Mouse (Mus musculus) urinary bladder, postnatal 25 days (tissue): ENCODE measurements around the gene Miox.
A peak's percentile ranks its signal among the peaks of the same experiment; 100 is the strongest.

Experiments used
- DNase-seq: peaks from one replicate; pipeline ENCODE4 v3.0.0; 2022; ENCODE audit warnings: low spot score

Miox gene

GRCm38 (mm10) chr15:89372068-89372467, 37.9 kb downstream of the Miox start:
- no peak for DNase-seq

- DNase-seq, result no peak
Measured at GRCm38 (mm10) chr15:89372536-89372935, 38.3 kb downstream of the Miox start.

DNA sequence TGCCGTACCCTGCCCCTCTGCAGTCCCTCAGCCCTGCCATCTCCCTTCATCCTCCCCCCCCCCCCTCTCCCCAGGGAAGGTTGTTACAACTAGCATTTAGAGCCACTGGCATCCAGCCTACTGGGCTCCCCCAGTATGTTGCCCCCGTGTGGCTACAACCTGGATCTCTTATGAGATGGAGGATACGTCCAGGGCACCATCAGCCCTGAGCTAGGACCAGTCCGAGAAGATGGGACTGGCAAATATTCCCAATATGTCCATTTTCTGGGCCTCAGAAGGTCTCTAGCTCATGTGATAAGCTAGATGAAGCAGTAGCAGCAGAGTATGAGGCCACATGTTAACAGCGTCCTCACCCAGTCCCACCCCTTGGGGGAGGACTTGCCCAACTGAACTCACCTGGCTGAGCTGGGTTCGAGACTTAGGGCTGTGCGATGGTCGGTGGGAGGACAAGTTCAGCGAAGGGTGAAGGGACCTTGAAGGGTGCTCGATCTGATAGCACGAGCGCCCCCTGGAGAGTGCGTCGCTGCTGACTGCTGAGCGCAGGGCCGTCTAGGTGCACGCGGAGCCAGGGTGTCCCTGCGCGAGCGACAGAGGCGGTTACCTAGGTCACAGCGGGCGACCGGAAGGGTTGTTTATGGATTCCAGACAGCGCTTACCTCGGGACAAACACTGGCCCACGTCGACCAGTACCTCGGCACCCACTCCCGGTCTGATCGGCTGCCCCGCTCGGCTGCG, 39.0 kb downstream of the Miox start:
- DNase-seq, result peak; percentile 82

DNA sequence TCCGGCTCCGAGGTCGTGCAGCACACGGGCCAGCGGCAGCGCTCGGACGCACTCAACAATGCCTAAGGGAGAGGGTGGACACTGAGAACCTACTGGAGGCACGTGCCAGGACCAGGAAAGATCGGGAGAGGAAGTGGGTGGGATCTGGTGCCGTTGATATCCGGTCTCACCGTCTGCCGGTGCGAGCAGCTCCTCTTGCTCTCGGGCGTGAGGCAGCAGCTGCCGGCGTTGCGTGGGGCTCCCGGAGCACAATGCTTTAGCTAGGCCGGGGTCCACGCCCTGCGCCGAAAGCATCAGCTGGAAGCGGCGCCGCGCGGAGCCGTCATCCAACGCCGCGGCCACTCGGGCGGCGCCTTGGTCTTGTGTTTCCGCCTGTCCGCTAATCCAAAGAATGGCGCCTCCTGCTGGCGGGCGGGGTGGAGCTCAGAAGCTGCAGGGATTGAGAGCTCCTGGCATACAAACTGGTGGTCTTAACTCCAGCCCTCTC, 39.6 kb downstream of the Miox start, which contains the start of gene Sco2:
TSS of gene Sco2 (minus strand) at position 85 of the 487 bp plus-strand sequence.
- DNase-seq, result peak; percentile 98

DNA sequence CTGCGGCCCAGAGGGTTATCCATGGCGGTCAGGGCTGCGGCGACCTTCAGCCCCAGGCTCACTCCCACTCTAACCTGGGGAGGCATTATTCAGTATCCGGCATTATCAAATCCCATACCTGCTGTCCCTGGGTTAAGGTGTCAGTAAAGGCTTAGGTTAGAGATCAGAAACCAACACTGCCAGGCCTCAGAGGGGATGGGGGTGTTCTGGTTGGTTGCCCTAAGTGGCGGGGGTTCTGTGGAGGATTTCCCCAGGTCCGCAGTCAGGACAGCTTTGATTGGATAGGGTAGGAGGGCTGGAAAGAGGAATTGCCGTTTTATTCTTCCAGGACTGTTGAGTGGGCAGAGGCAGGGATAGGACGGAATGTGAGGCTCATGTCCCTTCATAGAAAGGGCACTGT, 40.1 kb downstream of the Miox start:
- DNase-seq, result no peak

DNA sequence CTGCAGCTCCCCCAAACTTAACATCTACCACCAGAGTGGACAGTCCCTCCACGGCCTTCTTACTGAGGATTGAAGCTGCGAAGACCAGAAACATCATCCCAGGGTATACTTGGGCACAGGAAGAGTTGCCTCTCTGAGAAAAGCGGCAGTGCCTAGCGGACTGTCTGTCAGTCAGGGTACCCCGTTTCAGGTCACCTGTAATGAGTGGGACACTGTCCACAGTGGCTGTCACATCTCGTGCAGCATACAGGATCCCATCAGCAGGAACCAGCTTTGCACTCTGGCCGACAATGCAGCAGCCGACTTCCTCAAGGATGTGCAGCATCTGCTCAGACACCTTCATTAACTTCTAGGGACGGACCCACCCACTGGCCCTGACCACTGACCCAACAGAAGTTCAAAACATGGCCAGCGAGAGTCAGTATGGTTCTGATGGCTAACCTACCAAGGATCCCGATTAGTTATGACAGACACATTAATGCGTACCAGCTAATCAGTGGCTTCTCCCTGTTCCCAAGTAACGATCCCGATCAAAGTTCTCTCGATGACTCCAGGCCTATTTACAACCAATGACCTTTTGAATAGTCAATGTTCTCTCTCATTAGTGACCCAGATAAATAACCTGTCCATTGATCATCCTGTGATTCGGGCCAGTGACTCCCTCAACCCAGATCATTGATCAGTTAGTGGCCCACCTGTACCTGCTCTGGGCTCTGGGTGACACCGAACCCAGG, 40.8 kb downstream of the Miox start:
- no peak for DNase-seq

GRCm38 (mm10) chr15:89376040-89376439, 41.8 kb downstream of the Miox start:
- no peak for DNase-seq

DNA sequence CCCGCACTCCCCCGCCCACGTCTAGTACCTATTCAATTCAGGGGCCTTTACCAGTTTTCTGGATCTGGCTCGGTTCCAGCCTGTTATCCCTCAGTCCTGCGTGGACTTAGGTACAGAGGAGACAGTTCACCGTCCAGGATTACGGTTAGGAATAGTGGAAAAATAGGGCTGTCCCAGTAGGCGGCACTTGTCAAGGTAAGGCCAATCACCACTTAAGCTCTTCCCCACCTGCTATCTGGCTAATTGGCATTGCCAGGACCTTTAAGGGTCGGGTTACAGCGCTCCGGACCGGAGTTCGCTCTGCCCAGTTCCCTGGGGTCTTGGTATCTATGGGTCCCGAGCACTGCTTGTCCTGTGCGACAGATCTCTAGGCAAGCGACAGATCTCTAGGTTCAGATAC, 42.8 kb downstream of the Miox start, which contains the start of gene Tymp:
TSS of gene Tymp (minus strand) at position 83 of the 400 bp plus-strand sequence.
- DNase-seq, result no peak

DNA sequence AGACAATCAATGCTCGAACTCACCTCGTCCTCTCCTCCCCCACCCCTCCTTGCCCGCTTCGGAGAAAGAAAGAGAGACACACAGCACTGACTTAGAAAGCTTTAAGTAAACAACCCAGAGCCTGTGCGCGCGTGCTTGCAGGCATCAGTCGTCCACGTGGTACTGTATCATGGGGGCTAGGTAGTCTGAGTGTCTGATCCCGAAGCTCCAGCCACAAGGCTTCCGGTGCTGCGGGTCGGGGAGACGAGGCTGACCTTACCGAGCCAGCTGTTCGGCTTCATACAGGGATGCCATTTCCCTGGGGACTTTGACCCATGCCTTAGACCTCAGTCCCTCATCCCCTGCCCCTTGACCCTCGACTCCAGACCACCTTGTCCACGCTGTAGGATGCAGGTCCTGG, 43.2 kb downstream of the Miox start:
- DNase-seq, result no peak

GRCm38 (mm10) chr15:89377938-89378828, 44.0 kb downstream of the Miox start:
- DNase-seq, result no peak

- DNase-seq, result no peak
Measured at GRCm38 (mm10) chr15:89378831-89379401, 44.7 kb downstream of the Miox start, which contains the start of gene Odf3b. Gene Odf3b, minus strand, starts transcription at chr15:89379282.

DNA sequence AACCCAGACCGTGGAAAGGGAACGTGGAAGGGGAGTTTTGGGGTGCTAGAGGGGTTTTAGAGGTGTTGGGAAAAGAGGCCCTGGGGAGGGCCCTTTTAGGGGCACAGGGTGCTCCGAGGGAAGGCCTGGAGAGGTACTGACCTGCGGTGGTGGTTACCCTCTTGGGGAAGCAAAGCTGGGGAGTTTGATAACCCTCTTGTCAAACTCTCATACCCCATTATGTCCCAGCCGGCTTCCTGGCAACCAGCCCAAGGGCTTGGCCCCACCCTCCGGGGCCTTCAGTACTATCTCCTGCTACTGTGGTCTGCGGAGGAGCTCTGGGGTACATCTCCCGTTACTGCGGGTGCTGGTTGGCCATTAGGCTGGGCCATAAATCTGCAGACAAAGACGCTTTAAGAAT, 45.2 kb downstream of the Miox start:
- DNase-seq, result no peak

DNA sequence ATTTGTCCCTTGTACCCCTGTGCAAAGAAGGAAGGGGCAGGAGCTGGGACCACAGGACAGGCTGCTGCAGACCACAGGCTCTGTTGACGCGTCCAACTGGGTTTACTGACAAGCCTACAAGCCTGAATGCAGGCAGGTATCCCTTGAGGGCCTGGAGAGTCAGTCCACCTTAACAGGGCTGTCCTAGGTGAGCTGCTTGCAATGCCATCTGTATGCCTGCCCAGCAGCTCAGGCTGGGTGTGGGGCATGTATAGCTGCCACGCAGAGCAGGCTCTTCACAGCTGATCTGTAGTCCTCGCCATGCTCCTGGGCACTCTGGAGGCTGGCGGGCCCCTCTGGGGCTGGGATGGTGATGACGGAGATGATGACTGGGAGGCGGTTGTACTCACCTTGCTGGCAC, 50.4 kb downstream of the Miox start, which contains the start of gene Klhdc7b:
TSS of gene Klhdc7b (plus strand) at position 301 of the 400 bp plus-strand sequence.
- DNase-seq, result no peak
